Mouse (Mus musculus) heart, embryonic 15.5 days (tissue): ENCODE data around the gene Slc38a4. TPM values are rescaled to one million over a fixed set of nuclear protein-coding genes. Genes with fewer than 3 reads are reported as not detected.

Experiments used
- ATAC-seq: fragments of 200-750 bp; cut with Nextera tagmentation; replicated peaks from 2 replicates; pipeline ENCODE4 v1.8.0; 2017; ENCODE audit warnings: low read depth, moderate TSS enrichment; ENCODE audit not compliant: insufficient number of reproducible peaks, insufficient read depth, low FRiP score
- H3K27ac ChIP-seq: fragments of 300-500 bp; sonication (generic); 2 replicates; pipeline ENCODE4 v1.5.1; 2015; ENCODE audit warnings: mild to moderate bottlenecking, inconsistent platforms
- H3K27me3 ChIP-seq: fragments of 300-500 bp; sonication (generic); 2 replicates; pipeline ENCODE4 v1.6.1; 2015; ENCODE audit warnings: inconsistent platforms
- H3K36me3 ChIP-seq: fragments of 300-500 bp; sonication (generic); 2 replicates; pipeline ENCODE4 v1.6.1; 2015; ENCODE audit warnings: mild to moderate bottlenecking, inconsistent platforms
- H3K4me1 ChIP-seq: fragments of 300-500 bp; sonication (generic); replicated peaks from 2 replicates; pipeline ENCODE4 v1.6.1; 2015; ENCODE audit warnings: inconsistent platforms
- H3K4me2 ChIP-seq: fragments of 300-500 bp; sonication (generic); 2 replicates; pipeline ENCODE4 v1.6.1; 2015; ENCODE audit warnings: inconsistent platforms, mild to moderate bottlenecking, moderate library complexity
- H3K4me3 ChIP-seq: fragments of 300-500 bp; sonication (generic); 2 replicates; pipeline ENCODE4 v1.5.1; 2015; ENCODE audit warnings: mild to moderate bottlenecking, inconsistent platforms
- H3K9ac ChIP-seq: fragments of 300-500 bp; sonication (generic); 2 replicates; pipeline ENCODE4 v1.6.1; 2015; ENCODE audit warnings: mild to moderate bottlenecking, inconsistent platforms
- H3K9me3 ChIP-seq: fragments of 300-500 bp; sonication (generic); replicated peaks from 2 replicates; pipeline ENCODE4 v1.6.1; 2016; ENCODE audit warnings: inconsistent platforms
- WGBS: fragments of 180-500 bp; shearing (Covaris S2); methylation state at CpG from one replicate; pipeline ENCODE4 v1.1.7; 2015; ENCODE audit warnings: mixed read lengths; 5-methylcytosine and 5-hydroxymethylcytosine counted together
- polyA plus RNA-seq: library from polyadenylated mRNA; unstranded; fragments of >200 nt; fragmentation: Nextera tagmentation; extraction: Ambion mirVana; gene quantifications from 2 replicates; pipeline ENCODE4 v1.2.1, GENCODE M21; 2015

The Slc38a4 gene
- polyA plus RNA-seq, 1 experiment from 2014 or later: 103 TPM

DNA sequence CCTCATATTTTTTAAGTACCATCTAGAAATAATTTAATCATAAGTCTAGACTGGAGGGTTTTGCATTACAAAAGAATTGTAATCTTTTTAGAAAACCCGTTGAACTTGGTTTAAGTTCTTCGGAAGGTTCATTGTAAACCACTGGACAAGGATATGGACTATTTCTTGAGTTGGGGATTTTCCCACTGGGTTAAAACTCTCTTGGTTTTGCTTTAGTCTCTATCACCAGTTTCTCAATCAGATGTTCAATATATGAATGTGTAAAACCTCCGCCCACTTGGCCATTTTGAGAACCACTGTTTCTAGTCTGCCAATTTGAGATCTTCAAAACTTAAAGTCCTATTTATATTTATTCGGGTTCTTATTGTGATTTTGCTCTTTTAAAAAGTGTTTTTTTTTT lies 25.6 kb downstream of the Slc38a4 start:
- H3K4me1 ChIP-seq: peaks cover 18% of the 10 kb centered on the region
- H3K27ac ChIP-seq: no peak overlapping the region
- no peak overlapping the region for H3K4me2 ChIP-seq
- no peak overlapping the region for H3K4me3 ChIP-seq
- no peaks in the 10 kb centered on the region for H3K27me3 ChIP-seq
- H3K36me3 ChIP-seq: no peaks in the 10 kb centered on the region
- H3K9me3 ChIP-seq: no peaks in the 10 kb centered on the region
- no peak for ATAC-seq
- no peak overlapping the region for H3K9ac ChIP-seq
- WGBS: 89% methylated on average over 4 of the region's 4 CpGs

GRCm38 (mm10) chr15:97029064-97029791 lies 26.5 kb downstream of the Slc38a4 start:
- no peak for ATAC-seq
- H3K9ac ChIP-seq: no peak overlapping the region
- WGBS: 75% methylated on average over 9 of the region's 9 CpGs
- no peaks in the 10 kb centered on the region for H3K36me3 ChIP-seq
- peaks cover 16% of the 10 kb centered on the region for H3K4me1 ChIP-seq
- no peaks in the 10 kb centered on the region for H3K27me3 ChIP-seq
- no peak overlapping the region for H3K4me2 ChIP-seq
- H3K9me3 ChIP-seq: no peaks in the 10 kb centered on the region
- no peak overlapping the region for H3K27ac ChIP-seq
- no peak overlapping the region for H3K4me3 ChIP-seq

DNA sequence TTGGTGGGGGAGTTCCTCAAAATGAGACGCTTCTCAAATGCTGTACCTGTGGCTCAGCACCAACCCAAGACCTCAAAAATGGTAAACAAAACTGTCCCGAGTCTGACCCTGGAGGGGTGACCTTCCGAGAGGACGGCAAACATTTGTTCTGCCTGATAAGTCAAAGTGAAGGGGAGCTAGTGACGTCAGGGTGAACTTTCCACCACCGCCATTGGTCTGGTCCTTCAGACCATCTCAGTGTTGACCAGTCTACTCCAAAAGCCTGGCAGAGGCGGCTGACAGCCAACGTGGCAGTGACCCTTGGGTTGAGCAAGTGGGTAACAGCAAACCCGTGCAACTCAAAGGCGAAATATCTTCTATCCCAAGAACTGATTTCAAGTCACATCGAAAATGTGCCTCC lies 27.1 kb downstream of the Slc38a4 start:
- Histone ChIP-seq H3K27me3 (no peaks in the 10 kb centered on the region), H3K9ac (no peak overlapping the region), H3K4me2 (no peak overlapping the region), H3K9me3 (no peaks in the 10 kb centered on the region), H3K27ac (no peak overlapping the region), H3K4me3 (no peak overlapping the region), H3K36me3 (no peaks in the 10 kb centered on the region), H3K4me1 (peaks cover 13% of the 10 kb centered on the region)
- WGBS: 73% methylated on average over 11 of the region's 11 CpGs
- ATAC-seq: no peak

DNA sequence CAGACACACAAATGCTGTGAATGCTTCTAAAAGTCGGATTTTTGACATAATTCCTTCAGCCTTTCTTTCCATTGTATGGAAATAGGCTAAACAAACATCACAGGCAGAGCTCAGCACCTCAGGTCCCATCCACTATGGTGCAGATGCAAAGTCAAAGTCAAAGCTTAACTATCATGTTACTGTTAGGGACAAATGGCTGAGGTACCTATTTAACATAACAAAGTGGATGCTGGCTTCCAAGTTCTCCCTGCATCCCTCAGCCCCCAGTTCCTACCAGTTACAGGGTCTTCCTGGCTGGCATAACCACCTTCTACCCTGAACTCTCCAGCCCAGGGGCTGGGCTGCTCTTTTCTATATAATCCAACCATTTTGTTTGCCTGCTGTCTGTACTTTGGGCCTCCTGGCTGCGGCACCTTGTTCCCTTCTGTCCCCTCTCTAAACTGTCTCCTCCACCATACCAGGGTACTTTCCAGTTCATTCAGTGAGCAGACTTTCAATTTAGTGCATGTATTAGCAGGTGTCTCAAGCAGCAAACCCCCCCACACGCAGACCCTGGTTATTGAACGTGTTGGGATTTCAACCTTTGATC lies 27.6 kb downstream of the Slc38a4 start:
- WGBS: 51% methylated on average over 4 of the region's 4 CpGs
- H3K4me3 ChIP-seq: no peak overlapping the region
- H3K36me3 ChIP-seq: no peaks in the 10 kb centered on the region
- H3K27me3 ChIP-seq: no peaks in the 10 kb centered on the region
- no peaks in the 10 kb centered on the region for H3K9me3 ChIP-seq
- H3K4me2 ChIP-seq: no peak overlapping the region
- H3K27ac ChIP-seq: no peak overlapping the region
- 0 out of 2 replicates have a peak, but pooled peaks cover 8% of the 10 kb centered on the region for H3K4me1 ChIP-seq
- no peak for ATAC-seq
- no peak overlapping the region for H3K9ac ChIP-seq

DNA sequence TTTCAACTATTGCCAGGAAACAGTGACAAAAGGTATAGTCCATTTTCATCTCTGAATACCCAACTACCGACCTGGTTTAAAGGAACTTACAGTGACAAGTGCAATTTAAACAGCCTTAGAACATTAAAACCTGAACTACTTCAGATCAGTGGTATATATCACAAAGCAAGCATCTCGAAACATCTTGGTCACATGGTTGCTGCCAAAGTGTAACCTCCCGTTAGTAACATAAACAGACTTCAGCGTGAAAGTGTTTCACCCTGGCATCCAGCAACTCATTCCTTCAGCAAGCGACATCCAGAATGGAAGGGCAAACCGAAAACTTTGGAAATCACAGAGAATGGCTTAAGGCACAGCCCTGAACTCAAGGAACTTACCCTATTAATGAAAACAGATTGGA lies 29.1 kb downstream of the Slc38a4 start:
- H3K4me3 ChIP-seq: no peak overlapping the region
- H3K9ac ChIP-seq: no peak overlapping the region
- H3K36me3 ChIP-seq: no peaks in the 10 kb centered on the region
- no peak for ATAC-seq
- H3K4me2 ChIP-seq: no peak overlapping the region
- no peaks in the 10 kb centered on the region for H3K9me3 ChIP-seq
- WGBS: 71% methylated on average over 6 of the region's 6 CpGs
- no peaks in the 10 kb centered on the region for H3K27me3 ChIP-seq
- H3K4me1 ChIP-seq: peaks cover 11% of the 10 kb centered on the region; the same call in 1 of the 2 replicates
- H3K27ac ChIP-seq: no peak overlapping the region

GRCm38 (mm10) chr15:97022764-97023163 lies 33.0 kb downstream of the Slc38a4 start:
- Histone ChIP-seq H3K4me2 (no peak overlapping the region), H3K36me3 (no peaks in the 10 kb centered on the region), H3K9me3 (no peaks in the 10 kb centered on the region), H3K27ac (no peak overlapping the region), H3K9ac (no peak overlapping the region), H3K27me3 (no peaks in the 10 kb centered on the region), H3K4me1 (peaks cover 5% of the 10 kb centered on the region; the same call in 1 of the 2 replicates), H3K4me3 (no peak overlapping the region)
- ATAC-seq: no peak
- 71% methylated on average over 5 of the region's 6 CpGs for WGBS

DNA sequence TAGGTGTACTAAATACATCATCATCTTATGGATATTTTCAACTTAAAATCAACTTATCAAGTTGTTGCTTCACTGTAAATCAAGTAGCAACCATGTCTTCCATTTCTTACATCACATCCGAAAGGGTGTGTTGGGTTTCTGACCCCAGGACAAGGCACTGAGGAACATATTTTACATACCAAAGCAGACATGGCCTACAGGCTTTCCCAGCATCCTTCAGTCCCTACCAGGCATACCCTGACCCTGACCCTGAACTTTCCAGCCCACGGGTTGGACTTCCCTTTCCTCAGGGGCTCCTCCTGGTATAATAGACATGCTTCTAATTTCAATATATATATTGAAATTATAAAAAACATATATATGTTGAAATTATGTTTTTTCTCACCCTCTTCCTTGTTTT lies 33.5 kb downstream of the Slc38a4 start:
- WGBS: 84% methylated on average over 2 of the region's 2 CpGs
- Histone ChIP-seq H3K4me2 (no peak overlapping the region), H3K9me3 (no peaks in the 10 kb centered on the region), H3K27me3 (no peaks in the 10 kb centered on the region), H3K9ac (no peak overlapping the region), H3K4me1 (peaks cover 2% of the 10 kb centered on the region; the same call in 1 of the 2 replicates), H3K36me3 (no peaks in the 10 kb centered on the region), H3K4me3 (no peak overlapping the region), H3K27ac (no peak overlapping the region)
- no peak for ATAC-seq

DNA sequence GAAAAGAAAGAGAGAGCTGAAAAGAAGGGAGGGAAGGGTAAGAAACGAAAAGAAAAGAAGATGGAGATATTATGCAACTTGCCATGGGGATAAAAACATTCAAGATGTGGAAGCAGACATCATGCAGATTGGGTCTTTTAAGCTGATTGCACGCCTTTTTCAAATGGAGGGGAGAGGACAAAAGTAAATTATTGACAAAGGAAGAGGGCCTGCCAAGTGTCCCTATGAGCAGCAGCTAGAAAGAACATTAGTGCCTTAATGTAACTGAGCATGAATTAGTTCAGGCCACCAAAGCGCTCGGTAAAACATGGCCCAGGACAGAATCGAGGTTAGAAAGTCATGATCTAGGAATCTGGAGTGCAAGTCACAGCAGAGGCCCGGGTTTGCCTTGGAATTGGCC lies 35.5 kb downstream of the Slc38a4 start:
- no peak for ATAC-seq
- no peak overlapping the region for H3K27ac ChIP-seq
- no peak overlapping the region for H3K4me2 ChIP-seq
- H3K4me3 ChIP-seq: no peak overlapping the region
- no peaks in the 10 kb centered on the region for H3K9me3 ChIP-seq
- H3K4me1 ChIP-seq: peaks cover 6% of the 10 kb centered on the region; the same call in 1 of the 2 replicates
- H3K9ac ChIP-seq: no peak overlapping the region
- 81% methylated on average over 6 of the region's 6 CpGs for WGBS
- H3K36me3 ChIP-seq: no peaks in the 10 kb centered on the region
- H3K27me3 ChIP-seq: no peaks in the 10 kb centered on the region

- no peak overlapping the region for H3K9ac ChIP-seq
- no peak overlapping the region for H3K4me2 ChIP-seq
- no peak overlapping the region for H3K27ac ChIP-seq
- H3K27me3 ChIP-seq: no peaks in the 10 kb centered on the region
- no peak overlapping the region for H3K4me3 ChIP-seq
- no peak for ATAC-seq
- H3K9me3 ChIP-seq: no peaks in the 10 kb centered on the region
- WGBS: 81% methylated on average over 11 of the region's 11 CpGs
- H3K36me3 ChIP-seq: peaks cover 3% of the 10 kb centered on the region; the same call in 1 of the 2 replicates
- H3K4me1 ChIP-seq: peaks cover 9% of the 10 kb centered on the region; the same call in 1 of the 2 replicates
Measured at GRCm38 (mm10) chr15:97019323-97019722, 36.4 kb downstream of the Slc38a4 start.

GRCm38 (mm10) chr15:97017195-97017594 lies 38.6 kb downstream of the Slc38a4 start:
- no peak overlapping the region for H3K27ac ChIP-seq
- H3K4me1 ChIP-seq: peaks cover 6% of the 10 kb centered on the region; the same call in 1 of the 2 replicates
- H3K36me3 ChIP-seq: peaks cover 4% of the 10 kb centered on the region; the same call in 1 of the 2 replicates
- WGBS: 86% methylated on average over 9 of the region's 9 CpGs
- H3K9ac ChIP-seq: no peak overlapping the region
- H3K9me3 ChIP-seq: no peaks in the 10 kb centered on the region
- no peak for ATAC-seq
- H3K4me3 ChIP-seq: no peak overlapping the region
- H3K27me3 ChIP-seq: no peaks in the 10 kb centered on the region
- no peak overlapping the region for H3K4me2 ChIP-seq

- 73% methylated on average over 12 of the region's 12 CpGs for WGBS
- Histone ChIP-seq H3K9me3 (no peaks in the 10 kb centered on the region), H3K9ac (no peak overlapping the region), H3K27ac (peak overlapping the region; percentile 29), H3K4me2 (no peak overlapping the region), H3K4me1 (peaks cover 6% of the 10 kb centered on the region; the same call in 1 of the 2 replicates), H3K4me3 (no peak overlapping the region), H3K36me3 (peaks cover 7% of the 10 kb centered on the region; the same call in 1 of the 2 replicates), H3K27me3 (no peaks in the 10 kb centered on the region)
- no peak for ATAC-seq
Measured at GRCm38 (mm10) chr15:97015036-97015596, 40.6 kb downstream of the Slc38a4 start.
